Mouse (Mus musculus) midbrain, embryonic 15.5 days (tissue): ENCODE measurements around the gene Abcc5. TPM values are rescaled to one million over a fixed set of nuclear protein-coding genes. Genes with fewer than 3 reads are reported as not detected.

Experiments
- ATAC-seq: fragments of 200-750 bp; cut with Nextera tagmentation; replicated peaks from 2 replicates; pipeline ENCODE4 v1.8.0; 2017; ENCODE audit warnings: moderate TSS enrichment
- H3K27ac ChIP-seq: fragments of 300-500 bp; sonication (generic); 2 replicates; pipeline ENCODE4 v1.5.1; 2015; ENCODE audit warnings: mild to moderate bottlenecking, inconsistent platforms
- H3K27me3 ChIP-seq: fragments of 300-500 bp; sonication (generic); replicated peaks from 2 replicates; pipeline ENCODE4 v1.6.1; 2015; ENCODE audit warnings: inconsistent platforms
- H3K36me3 ChIP-seq: fragments of 300-500 bp; sonication (generic); replicated peaks from 2 replicates; pipeline ENCODE4 v1.6.1; 2015; ENCODE audit warnings: inconsistent platforms
- H3K4me1 ChIP-seq: fragments of 300-500 bp; sonication (generic); 2 replicates; pipeline ENCODE4 v1.6.1; 2015; ENCODE audit warnings: inconsistent platforms
- H3K4me2 ChIP-seq: fragments of 300-500 bp; sonication (generic); 2 replicates; pipeline ENCODE4 v1.6.1; 2015; ENCODE audit warnings: inconsistent platforms, mild to moderate bottlenecking, moderate library complexity
- H3K4me3 ChIP-seq: fragments of 300-500 bp; sonication (generic); 2 replicates; pipeline ENCODE4 v1.5.1; 2015; ENCODE audit warnings: mild to moderate bottlenecking, inconsistent platforms
- H3K9ac ChIP-seq: fragments of 300-500 bp; sonication (generic); 2 replicates; pipeline ENCODE4 v1.6.1; 2015; ENCODE audit warnings: mild to moderate bottlenecking, inconsistent platforms
- H3K9me3 ChIP-seq: fragments of 300-500 bp; sonication (generic); 2 replicates; pipeline ENCODE4 v1.6.1; 2016; ENCODE audit warnings: inconsistent platforms
- WGBS: fragments of 180-500 bp; shearing (Covaris S2); methylation state at CpG from one replicate; pipeline ENCODE4 v1.1.7; 2015; ENCODE audit warnings: mixed read lengths; 5-methylcytosine and 5-hydroxymethylcytosine counted together
- polyA plus RNA-seq: library from polyadenylated mRNA; unstranded; fragments of >200 nt; fragmentation: Nextera tagmentation; extraction: Ambion mirVana; gene quantifications from 2 replicates; pipeline ENCODE4 v1.2.1, GENCODE M21; 2015

Gene Abcc5
- polyA plus RNA-seq, 1 experiment from 2014 or later: 182 TPM

GRCm38 (mm10) chr16:20334918-20335317 lies 91.3 kb downstream of the Abcc5 start:
- Histone ChIP-seq H3K27me3 (no peaks in the 10 kb centered on the region), H3K4me3 (no peak overlapping the region)
- WGBS: 96% methylated on average over 8 of the region's 8 CpGs

GRCm38 (mm10) chr16:20328306-20328705 lies 97.9 kb downstream of the Abcc5 start:
- H3K27ac ChIP-seq: no peak overlapping the region
- H3K27me3 ChIP-seq: no peaks in the 10 kb centered on the region
- H3K36me3 ChIP-seq: peaks cover 31% of the 10 kb centered on the region; the same call in 1 of the 2 replicates
- no peaks in the 10 kb centered on the region for H3K4me1 ChIP-seq
- H3K9ac ChIP-seq: no peak overlapping the region
- no peak overlapping the region for H3K4me2 ChIP-seq
- no peak overlapping the region for H3K4me3 ChIP-seq
- WGBS: 90% methylated on average over 5 of the region's 5 CpGs
- H3K9me3 ChIP-seq: no peaks in the 10 kb centered on the region
- ATAC-seq: no peak

More at GRCm38 (mm10) chr16:20334918-20335317, 91.3 kb downstream of the Abcc5 start:
- Histone ChIP-seq H3K4me1 (no peaks in the 10 kb centered on the region), H3K9me3 (no peaks in the 10 kb centered on the region), H3K4me2 (no peak overlapping the region), H3K9ac (no peak overlapping the region), H3K27ac (no peak overlapping the region), H3K36me3 (peaks cover 66% of the 10 kb centered on the region)
- ATAC-seq: no peak

GRCm38 (mm10) chr16:20325286-20325685 lies 100.9 kb downstream of the Abcc5 start, which contains the start of gene Cyp2ab1:
Gene Cyp2ab1 (minus strand): TSS chr16:20325404.
- Histone ChIP-seq H3K9me3 (no peaks in the 10 kb centered on the region), H3K4me2 (no peak within 1 kb of the TSS), H3K27ac (no peak within 1 kb of the TSS), H3K4me1 (no peaks in the 10 kb centered on the region), H3K4me3 (no peak within 1 kb of the TSS), H3K36me3 (peaks cover 13% of the 10 kb centered on the region; the same call in 1 of the 2 replicates), H3K27me3 (no peaks in the 10 kb centered on the region), H3K9ac (no peak within 1 kb of the TSS)
- WGBS: 72% methylated on average over 5 of the region's 5 CpGs
- ATAC-seq: no peak

GRCm38 (mm10) chr16:20323907-20324306 lies 102.3 kb downstream of the Abcc5 start:
- no peak overlapping the region for H3K9ac ChIP-seq
- no peaks in the 10 kb centered on the region for H3K9me3 ChIP-seq
- H3K36me3 ChIP-seq: peaks cover 5% of the 10 kb centered on the region; the same call in 1 of the 2 replicates
- no peaks in the 10 kb centered on the region for H3K4me1 ChIP-seq
- no peak for ATAC-seq
- H3K4me3 ChIP-seq: no peak overlapping the region
- H3K27me3 ChIP-seq: no peaks in the 10 kb centered on the region
- WGBS: 80% methylated on average over 5 of the region's 5 CpGs
- H3K4me2 ChIP-seq: no peak overlapping the region
- H3K27ac ChIP-seq: no peak overlapping the region

GRCm38 (mm10) chr16:20322274-20322673 lies 103.9 kb downstream of the Abcc5 start:
- Histone ChIP-seq H3K9me3 (no peaks in the 10 kb centered on the region), H3K36me3 (no peaks in the 10 kb centered on the region), H3K4me2 (no peak overlapping the region), H3K27me3 (no peaks in the 10 kb centered on the region), H3K4me1 (no peaks in the 10 kb centered on the region), H3K27ac (no peak overlapping the region), H3K4me3 (no peak overlapping the region), H3K9ac (no peak overlapping the region)
- WGBS: 91% methylated on average over 4 of the region's 4 CpGs
- no peak for ATAC-seq

GRCm38 (mm10) chr16:20316770-20317169 lies 109.4 kb downstream of the Abcc5 start:
- Histone ChIP-seq H3K4me3 (no peak overlapping the region), H3K4me2 (no peak overlapping the region), H3K9me3 (no peaks in the 10 kb centered on the region), H3K27ac (no peak overlapping the region), H3K27me3 (no peaks in the 10 kb centered on the region), H3K4me1 (no peaks in the 10 kb centered on the region), H3K9ac (no peak overlapping the region), H3K36me3 (no peaks in the 10 kb centered on the region)
- 77% methylated on average over 6 of the region's 6 CpGs for WGBS
- ATAC-seq: no peak

GRCm38 (mm10) chr16:20315266-20315665 lies 110.9 kb downstream of the Abcc5 start:
- Histone ChIP-seq H3K4me2 (no peak overlapping the region), H3K36me3 (no peaks in the 10 kb centered on the region), H3K9ac (no peak overlapping the region), H3K27ac (no peak overlapping the region), H3K27me3 (no peaks in the 10 kb centered on the region), H3K9me3 (no peaks in the 10 kb centered on the region), H3K4me3 (no peak overlapping the region), H3K4me1 (no peaks in the 10 kb centered on the region)
- no peak for ATAC-seq
- WGBS: 75% methylated on average over 4 of the region's 4 CpGs

GRCm38 (mm10) chr16:20312272-20312671 lies 113.9 kb downstream of the Abcc5 start:
- no peak for ATAC-seq
- no peaks in the 10 kb centered on the region for H3K4me1 ChIP-seq
- WGBS: 75% methylated on average over 14 of the region's 14 CpGs

GRCm38 (mm10) chr16:20301770-20302649 lies 124.2 kb downstream of the Abcc5 start, which contains the start of gene Parl:
Gene Parl (minus strand): TSS chr16:20302387.
- under 1% methylated on average over 52 of the region's 52 CpGs for WGBS
- no peaks in the 10 kb centered on the region for H3K9me3 ChIP-seq
- ATAC-seq: peak; percentile 95
- peak within 1 kb of the TSS; percentile 92 for H3K4me3 ChIP-seq
- peak within 1 kb of the TSS; percentile 72 for H3K27ac ChIP-seq
- peaks cover 5% of the 10 kb centered on the region for H3K36me3 ChIP-seq
- no peaks in the 10 kb centered on the region for H3K27me3 ChIP-seq
- peaks cover 20% of the 10 kb centered on the region for H3K4me1 ChIP-seq
- peak within 1 kb of the TSS; percentile 77 for H3K9ac ChIP-seq
- H3K4me2 ChIP-seq: peak within 1 kb of the TSS; percentile 73

More at GRCm38 (mm10) chr16:20312272-20312671, 113.9 kb downstream of the Abcc5 start:
- H3K9ac ChIP-seq: no peak overlapping the region
- no peak overlapping the region for H3K4me3 ChIP-seq
- H3K9me3 ChIP-seq: no peaks in the 10 kb centered on the region
- H3K36me3 ChIP-seq: no peaks in the 10 kb centered on the region
- no peak overlapping the region for H3K27ac ChIP-seq
- no peaks in the 10 kb centered on the region for H3K27me3 ChIP-seq
- no peak overlapping the region for H3K4me2 ChIP-seq

GRCm38 (mm10) chr16:20300076-20300475 lies 126.1 kb downstream of the Abcc5 start:
- no peak overlapping the region for H3K4me3 ChIP-seq
- ATAC-seq: no peak
- H3K9ac ChIP-seq: no peak overlapping the region
- H3K27ac ChIP-seq: no peak overlapping the region
- no peaks in the 10 kb centered on the region for H3K27me3 ChIP-seq
- WGBS: 91% methylated on average over 2 of the region's 2 CpGs
- no peaks in the 10 kb centered on the region for H3K9me3 ChIP-seq
- H3K4me2 ChIP-seq: no peak overlapping the region
- H3K4me1 ChIP-seq: peaks cover 20% of the 10 kb centered on the region
- H3K36me3 ChIP-seq: peaks cover 13% of the 10 kb centered on the region
